Mouse (Mus musculus): ENCODE data around the gene Nav3.
A peak's percentile ranks its signal among the peaks of the same experiment; 100 is the strongest.

Nav3 gene

GRCm38 (mm10) chr10:110175874-110176273 is 280.1 kb downstream of the Nav3 start:
- DNase-seq, result no peak

DNA sequence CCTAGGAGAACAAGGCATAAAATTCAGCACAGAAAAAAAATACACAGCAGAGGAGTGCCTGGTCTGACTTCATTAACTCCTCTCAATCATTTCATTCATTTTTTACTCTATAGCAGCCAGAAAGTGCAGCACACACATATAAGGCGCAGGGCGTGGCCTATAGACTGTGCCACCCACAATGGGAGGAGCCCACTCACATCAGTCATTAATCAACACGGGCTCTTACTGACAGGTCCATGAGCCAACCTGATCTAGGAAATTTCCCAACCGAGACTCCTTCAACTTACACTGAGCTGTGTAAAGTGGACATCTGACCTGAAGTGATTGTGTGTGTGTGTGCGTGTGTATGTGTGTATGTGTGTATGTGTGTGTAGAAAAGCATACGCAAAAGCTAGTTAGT is 286.6 kb downstream of the Nav3 start:
- no peak for DNase-seq

DNA sequence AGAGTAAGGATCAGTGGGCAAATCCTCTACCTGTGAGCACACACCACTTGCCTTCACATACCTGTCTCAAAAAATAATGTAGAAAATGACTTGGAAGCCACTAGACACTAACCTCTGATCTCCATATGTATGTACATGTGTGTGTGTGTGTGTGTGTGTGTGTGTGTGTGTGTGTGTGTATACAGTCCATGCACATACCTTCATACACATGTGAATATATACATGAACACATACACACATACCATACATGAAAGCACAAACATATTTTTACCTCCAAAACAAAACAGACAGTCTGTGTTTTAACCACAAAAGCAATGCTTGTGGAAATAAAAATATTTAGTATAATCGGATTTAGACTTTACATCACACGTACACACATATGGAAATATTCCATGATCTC is 287.1 kb downstream of the Nav3 start:
- DNase-seq, result no peak

GRCm38 (mm10) chr10:110162596-110162995 is 293.4 kb downstream of the Nav3 start:
- no peak for DNase-seq

GRCm38 (mm10) chr10:110160894-110161293 is 295.1 kb downstream of the Nav3 start:
- no peak for DNase-seq

DNA sequence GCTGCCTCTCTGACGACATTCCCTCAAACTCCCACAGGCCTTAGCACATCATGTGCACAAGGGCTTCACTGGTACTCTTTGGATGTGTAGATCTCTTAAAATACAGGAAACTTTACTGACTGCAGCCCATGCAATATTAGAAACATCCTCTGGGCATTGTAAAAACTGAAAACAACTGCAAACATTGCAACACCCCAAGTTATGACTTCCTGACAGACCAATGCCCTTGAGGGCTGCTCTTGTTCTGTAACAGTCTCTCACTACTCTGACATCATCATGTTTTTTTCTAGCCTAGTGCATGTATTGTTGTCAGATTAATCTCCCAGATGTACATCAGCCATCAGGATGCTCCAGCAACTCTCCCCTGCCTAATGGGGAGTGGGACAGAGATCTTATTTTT is 296.5 kb downstream of the Nav3 start:
- no peak for DNase-seq

DNA sequence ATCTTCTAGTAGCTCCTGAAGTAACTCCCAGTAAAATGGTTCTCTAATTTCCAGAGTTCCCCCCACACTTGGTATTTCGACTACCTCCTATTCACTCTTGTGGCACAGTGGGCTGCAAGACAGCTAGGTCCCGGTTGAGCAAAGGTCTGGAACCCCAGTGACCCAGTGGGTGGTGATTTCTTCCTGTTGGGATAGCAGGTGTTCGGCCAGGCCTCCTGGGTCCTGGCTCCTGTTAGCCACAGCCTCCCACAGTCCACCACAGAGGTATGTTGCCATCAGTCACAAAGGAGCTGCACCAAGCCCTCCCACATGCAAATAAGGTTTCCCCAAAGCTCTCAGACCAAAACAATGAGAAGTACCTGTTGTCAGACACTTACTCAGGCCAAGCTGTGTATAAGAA is 297.9 kb downstream of the Nav3 start:
- no peak for DNase-seq

DNA sequence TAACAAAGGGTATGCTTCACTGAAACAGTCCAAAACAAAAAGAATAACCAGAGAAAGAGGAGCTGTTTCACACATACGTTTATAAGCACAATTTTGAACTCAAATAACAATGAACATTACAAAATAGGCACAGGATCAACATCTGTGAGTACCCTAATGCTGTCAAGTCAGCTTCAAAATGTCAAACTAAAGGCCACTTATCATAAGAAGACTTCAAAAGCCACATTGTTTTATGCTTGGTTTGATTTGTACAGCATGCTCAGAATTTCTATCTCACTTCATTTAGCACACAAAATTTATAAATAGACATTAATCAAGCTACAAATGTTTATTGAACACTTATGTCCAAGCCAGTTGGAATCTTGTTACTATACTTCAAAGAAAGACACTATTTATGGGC is 299.6 kb downstream of the Nav3 start:
- DNase-seq, result no peak

DNA sequence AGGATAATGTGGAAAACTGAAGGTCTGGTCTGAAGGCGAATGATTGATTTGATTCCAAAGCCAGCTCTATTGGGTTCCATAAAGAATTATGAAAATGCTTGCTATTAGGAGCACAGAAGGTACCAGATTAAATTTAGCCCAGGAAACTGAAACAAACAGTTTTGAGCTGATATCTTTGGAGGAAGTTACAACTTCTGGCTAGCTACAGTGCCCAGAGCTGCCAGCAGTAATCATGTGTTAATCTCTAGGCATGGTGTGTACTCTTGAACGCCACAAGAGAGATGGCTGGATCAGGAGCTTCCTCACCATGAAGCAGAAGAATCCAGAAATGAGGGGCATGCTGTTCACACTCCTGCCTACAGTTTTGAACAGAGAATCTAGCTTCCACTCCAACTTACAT is 300.5 kb downstream of the Nav3 start:
- no peak for DNase-seq

- DNase-seq, result no peak
Measured at GRCm38 (mm10) chr10:110154873-110155237, 301.1 kb downstream of the Nav3 start.

DNA sequence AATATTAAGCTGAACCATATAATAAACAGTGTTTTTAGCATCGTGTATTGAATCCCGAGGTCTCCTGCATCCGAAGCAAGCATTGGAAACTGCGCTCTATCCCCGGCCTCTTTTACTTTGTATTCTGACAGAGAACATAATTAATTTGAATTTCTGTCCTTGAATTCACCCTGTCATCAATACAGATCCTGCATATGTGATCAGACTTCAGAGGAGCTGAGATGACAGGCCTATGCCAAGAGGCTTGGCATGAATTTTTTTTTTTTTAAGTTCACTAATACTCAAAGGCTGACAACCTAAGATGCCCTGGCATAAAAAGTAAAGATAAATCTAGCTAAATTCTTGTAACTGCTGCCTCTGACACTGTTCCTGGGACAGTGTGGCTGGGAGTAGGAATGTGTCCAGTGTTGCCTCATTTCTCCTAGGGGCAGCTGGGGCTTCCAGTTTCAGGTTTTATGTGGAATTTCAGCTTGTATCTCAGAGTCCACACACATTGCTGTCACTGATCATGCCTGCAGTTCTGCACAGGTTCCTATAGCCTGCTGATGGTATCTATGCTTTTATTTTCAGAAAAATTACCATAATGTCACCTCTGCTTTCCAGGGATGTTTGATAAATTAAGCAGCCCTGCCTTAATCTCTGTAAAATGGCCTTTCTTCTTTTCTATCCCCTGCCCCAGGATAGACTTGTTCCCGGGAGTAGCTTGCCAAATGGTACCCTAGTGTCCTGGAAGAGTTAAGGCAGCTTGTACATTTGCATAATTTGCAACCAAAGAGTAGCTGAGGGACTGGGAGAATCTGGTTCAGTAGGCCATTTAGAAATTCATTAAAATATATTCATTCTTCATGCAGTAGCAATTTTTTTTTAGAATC is 301.8 kb downstream of the Nav3 start:
- no peak for DNase-seq

- no peak for DNase-seq
Measured at GRCm38 (mm10) chr10:110120572-110120971, 335.4 kb downstream of the Nav3 start.

- no peak for DNase-seq
Measured at GRCm38 (mm10) chr10:110117341-110117740, 338.7 kb downstream of the Nav3 start.

DNA sequence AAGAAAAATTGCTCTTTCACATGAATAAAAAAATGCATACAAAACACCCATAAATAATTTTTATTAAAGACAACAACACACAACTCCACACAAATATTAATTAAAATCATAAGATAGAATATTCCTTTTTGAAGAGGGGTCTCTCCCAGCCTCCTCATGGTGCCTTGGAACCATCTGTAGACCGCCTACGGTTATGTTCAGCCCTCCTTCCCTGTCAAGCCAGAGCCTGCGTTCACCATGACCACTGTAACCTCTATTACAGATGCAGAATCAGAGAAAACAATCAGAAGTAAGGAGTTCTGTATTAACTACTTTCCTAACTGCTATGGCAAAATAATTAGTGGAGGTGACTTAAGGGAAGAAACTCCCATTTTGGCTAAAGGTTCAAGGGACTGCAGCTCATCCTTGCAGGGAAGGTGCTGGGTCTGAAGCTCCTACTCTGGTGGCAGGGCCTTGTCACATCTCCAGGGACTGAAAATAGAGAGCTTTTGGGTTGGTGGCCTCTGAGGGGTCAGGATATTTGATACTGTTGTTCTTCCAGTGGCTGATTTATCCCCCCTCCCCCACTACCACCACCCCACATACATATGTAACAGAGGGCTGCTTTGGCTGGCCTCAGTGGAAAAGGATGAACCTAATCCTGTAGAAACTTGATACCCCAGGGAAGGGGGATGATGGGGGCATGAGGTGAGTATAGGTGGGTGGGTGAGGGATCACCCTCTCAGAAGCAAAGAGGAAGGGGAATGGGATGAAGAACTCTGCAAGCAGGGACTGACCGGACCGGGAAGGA is 343.1 kb downstream of the Nav3 start:
- DNase-seq, result no peak

GRCm38 (mm10) chr10:110103255-110103654 is 352.7 kb downstream of the Nav3 start:
- DNase-seq, result no peak

- DNase-seq, result peak; percentile 2
Measured at GRCm38 (mm10) chr10:110102231-110102630, 353.8 kb downstream of the Nav3 start.

DNA sequence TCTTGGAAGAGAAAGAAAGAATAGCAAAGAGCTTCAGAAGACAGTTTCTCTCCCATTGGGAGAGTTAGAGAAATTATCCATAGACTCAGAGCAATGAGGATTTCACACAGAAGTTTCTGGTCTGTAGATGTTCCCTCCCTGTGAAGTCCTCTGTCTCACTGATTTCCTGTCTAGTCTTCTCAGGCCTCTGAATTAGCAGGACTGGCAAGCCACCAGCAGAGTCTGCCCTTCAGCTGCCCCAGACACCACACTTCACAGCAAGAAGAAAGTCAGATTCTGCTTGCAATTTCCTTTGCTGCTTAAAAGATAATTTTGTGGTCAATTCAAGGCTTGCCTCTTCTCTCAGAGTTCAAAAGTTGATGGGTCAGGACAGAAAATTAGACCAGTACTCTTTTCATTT is 361.6 kb downstream of the Nav3 start:
- DNase-seq, result peak; percentile 78

- no peak for DNase-seq
Measured at GRCm38 (mm10) chr10:110088444-110089061, 367.5 kb downstream of the Nav3 start.

DNA sequence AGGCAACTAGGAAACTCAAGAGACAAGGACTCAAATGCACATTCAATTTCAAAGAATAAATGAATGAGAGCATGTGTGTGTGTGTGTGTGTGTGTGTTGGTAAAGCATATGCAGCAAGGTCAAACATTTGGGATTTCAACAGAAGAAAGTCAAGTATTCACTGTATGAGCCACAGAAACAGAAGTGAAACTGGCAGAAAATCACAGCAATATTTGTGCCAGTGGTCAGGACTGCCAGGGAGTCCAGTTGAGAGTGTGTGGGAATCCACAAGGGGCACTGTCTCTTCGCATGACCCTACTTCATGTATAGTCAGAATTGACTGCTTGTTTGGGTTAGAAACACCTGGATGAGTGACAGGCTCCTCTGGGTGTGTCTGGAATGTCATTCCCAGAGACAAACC is 370.1 kb downstream of the Nav3 start:
- DNase-seq, result no peak

DNA sequence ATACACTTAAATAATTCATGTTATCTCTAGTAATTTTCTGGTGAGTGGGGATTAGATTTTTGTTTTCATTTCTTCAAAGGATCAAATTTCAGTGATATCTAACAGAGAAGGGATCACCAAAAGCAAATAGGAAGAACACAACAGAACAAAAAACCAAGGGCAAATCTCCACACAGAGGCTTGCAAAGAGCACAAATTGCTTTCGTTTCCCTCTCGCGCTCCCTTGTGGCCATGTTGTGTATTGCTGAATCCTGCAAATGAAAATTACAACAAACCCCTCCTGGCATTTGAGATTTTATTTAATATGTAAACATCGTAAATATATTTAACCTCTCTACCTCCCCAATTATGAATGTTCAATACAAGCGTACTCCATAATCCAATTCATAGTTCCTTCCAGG is 370.8 kb downstream of the Nav3 start:
- DNase-seq, result peak; percentile 53

DNA sequence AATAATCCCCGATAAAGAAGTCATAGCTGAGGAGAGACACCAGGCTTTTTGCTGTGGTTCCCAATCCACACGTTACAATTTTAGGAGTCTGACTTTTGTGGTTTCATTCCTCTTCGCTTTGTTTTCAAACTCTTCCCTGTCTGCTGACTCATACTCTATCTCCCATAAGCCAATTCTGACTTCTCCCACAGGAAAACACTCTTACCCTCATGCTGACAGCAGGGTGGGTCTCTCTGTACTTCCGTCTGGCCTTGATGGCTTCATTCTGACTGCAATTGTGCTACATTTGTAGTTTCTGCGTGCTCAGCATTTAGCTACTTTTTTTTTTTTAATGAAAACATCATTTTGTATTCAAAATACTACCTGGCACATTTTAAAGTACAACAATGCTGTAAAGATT is 379.4 kb downstream of the Nav3 start:
- no peak for DNase-seq

DNA sequence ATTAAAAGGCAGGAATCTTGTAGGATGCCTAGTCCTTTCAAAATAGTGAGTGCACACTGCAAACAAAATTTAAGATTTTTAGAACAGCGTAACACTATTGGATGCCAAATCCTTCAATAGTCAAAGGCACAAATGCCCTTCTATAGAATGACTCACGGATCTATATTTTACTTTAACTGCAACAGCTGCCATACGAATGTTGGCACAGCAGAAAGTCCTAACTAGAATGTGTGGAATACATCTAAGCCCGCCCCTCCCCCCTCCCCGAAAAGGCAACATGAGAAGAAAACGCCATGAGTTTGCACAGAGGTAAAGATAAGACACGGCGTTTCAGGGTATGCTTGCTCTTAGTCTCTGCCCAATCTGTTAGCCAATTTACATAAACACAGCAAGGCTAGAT is 383.6 kb downstream of the Nav3 start:
- DNase-seq, result no peak

- peak; percentile 2 for DNase-seq
Measured at GRCm38 (mm10) chr10:110061166-110061565, 394.8 kb downstream of the Nav3 start.

DNA sequence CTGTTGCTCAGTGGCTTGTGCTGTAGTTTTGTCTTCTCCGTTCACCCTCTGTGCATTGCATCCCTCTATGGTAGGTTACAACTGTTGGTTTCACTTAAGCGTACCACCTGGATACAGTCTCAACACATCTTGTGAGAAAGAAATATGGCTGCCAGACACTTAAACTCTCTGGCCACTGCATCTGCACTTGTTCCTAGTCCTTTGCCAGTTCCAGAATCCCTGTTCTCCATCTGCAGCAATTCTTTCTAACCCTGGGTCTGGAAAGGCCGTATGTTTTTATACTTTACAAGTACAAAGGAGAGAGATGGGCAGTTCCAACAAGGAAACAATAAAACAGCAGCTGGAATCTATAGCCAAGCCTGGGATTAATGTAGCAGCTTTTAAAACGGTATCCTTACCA is 418.5 kb downstream of the Nav3 start:
- DNase-seq, result no peak
